Mouse (Mus musculus): ENCODE results near the gene Klhl24. TPM values are rescaled to one million over a fixed set of nuclear protein-coding genes. Genes with fewer than 3 reads are reported as not detected.

Klhl24 gene
- total RNA-seq, 2 experiments from 2014 or later, result 70.4 to 77.8 TPM

GRCm38 (mm10) chr16:20140772-20141531 lies 43.6 kb downstream of the Klhl24 start, which contains the start of gene Yeats2:
Gene Yeats2 (plus strand): TSS chr16:20141063.
- DNase-seq (ENCODE audit: low spot score in 2 of 2), result peak; percentile 84 to 88

DNA sequence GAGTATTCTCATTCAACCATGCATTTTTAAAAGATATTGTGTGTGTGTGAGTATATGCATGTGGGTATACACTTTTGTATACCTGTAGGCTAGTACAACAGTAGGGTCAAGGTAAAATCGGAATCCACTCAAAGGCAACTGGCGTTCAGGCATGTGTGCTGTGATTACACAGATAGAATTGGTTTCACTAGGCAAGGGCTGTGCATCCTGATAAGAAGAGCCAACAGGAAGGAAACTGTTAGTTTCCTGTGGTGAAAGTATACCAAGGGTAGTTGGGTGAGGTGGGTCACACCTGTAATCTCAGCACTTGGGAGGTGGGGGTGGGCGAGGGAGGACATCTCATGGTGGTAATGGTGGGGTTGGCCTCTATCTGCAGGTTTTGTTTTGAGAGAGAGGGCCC lies 47.2 kb downstream of the Klhl24 start:
- no peak for DNase-seq (ENCODE audit: low spot score in 2 of 2)

DNA sequence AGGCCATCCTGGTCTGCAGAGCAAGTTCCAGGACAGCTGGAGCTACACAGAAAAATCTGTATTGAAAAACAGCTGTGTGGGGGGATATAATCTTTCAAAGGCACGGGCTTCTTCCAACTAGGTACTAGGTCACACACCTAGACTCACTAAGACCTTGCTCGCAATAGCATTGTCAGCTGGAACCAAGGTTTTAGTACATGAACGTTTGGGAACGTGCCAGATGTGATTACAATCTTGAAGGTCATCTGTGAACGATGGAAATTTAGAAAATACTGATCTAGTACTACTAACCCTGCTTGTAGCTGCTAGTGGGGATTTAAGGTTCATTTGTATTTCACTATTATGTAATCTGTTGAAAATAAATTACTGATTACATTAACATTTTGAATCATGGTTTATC lies 54.6 kb downstream of the Klhl24 start:
- no peak for DNase-seq (ENCODE audit: low spot score in 2 of 2)

GRCm38 (mm10) chr16:20153742-20154141 lies 56.4 kb downstream of the Klhl24 start:
- no peak for DNase-seq (ENCODE audit: low spot score in 2 of 2)

GRCm38 (mm10) chr16:20160130-20160529 lies 62.8 kb downstream of the Klhl24 start:
- no peak for DNase-seq (ENCODE audit: low spot score in 2 of 2)

GRCm38 (mm10) chr16:20169071-20169470 lies 71.7 kb downstream of the Klhl24 start:
- DNase-seq (ENCODE audit: low spot score in 2 of 2), result no peak

DNA sequence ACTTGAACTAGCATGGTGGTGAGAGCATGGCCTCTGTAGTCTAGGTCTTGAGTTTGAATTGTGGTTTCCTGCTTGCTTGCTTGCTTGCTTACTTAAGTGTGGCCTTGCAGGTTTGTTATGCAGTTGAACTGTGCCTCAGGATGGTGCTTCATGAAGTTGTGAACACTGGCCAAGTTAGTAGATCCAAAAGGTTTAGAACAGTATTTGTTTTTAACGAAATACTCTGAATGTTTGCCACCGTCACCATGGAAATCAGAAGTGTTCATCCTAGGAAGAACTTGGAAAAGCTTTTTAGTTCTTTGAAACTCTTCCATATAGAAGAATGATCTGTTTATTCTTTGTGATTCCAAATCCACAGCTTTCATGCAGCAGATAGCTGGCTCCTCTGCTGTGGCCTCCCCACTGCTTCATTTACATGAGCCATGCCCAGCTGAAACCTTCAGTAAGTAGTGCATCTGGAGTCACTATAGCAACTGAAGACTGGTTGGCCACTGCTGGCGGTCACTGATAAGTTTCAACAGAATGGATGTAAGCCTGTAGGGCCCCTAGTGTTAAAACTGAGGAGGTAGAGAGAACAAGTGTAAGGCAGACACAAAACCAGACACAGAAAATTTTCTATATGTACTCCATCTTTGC lies 72.2 kb downstream of the Klhl24 start:
- DNase-seq (ENCODE audit: low spot score in 2 of 2), result peak; percentile 8 to 20

Other genes starting within 250 kb of the Klhl24 start
- 1 to 10 TPM; 3.3 to 3.4 TPM for gene Klhl6, start 114.5 kb upstream of the Klhl24 start, total RNA-seq (2021)
- 10 to 100 TPM; 48.9 to 56.3 TPM for gene Yeats2, start 43.5 kb downstream of the Klhl24 start, total RNA-seq (2021)
- 10 to 100 TPM; 15.9 to 16.6 TPM for gene Map6d1, start 143.8 kb downstream of the Klhl24 start, total RNA-seq (2021)
- 10 to 100 TPM; 66.1 to 71.4 TPM for gene Parl, start 204.8 kb downstream of the Klhl24 start, total RNA-seq (2021)
- not detected for gene Cyp2ab1, start 227.9 kb downstream of the Klhl24 start, total RNA-seq (2021)